Mouse (Mus musculus) embryonic fibroblast, embryonic 13.5 days (primary cell): Measurements from ENCODE around the gene Kcnj9.

ENCODE experiments used
- CTCF ChIP-seq: IDR thresholded peaks from 2 replicates; pipeline ENCODE4 v1.5.1; 2011; ENCODE audit warnings: mild to moderate bottlenecking, control low read depth, low read length, moderate library complexity, borderline replicate concordance; ENCODE audit not compliant: insufficient read depth
- POLR2A ChIP-seq: IDR thresholded peaks from 2 replicates; pipeline ENCODE4 v1.6.1; 2011; ENCODE audit warnings: low read depth, mild to moderate bottlenecking, control low read depth, low read length, moderate library complexity

DNA sequence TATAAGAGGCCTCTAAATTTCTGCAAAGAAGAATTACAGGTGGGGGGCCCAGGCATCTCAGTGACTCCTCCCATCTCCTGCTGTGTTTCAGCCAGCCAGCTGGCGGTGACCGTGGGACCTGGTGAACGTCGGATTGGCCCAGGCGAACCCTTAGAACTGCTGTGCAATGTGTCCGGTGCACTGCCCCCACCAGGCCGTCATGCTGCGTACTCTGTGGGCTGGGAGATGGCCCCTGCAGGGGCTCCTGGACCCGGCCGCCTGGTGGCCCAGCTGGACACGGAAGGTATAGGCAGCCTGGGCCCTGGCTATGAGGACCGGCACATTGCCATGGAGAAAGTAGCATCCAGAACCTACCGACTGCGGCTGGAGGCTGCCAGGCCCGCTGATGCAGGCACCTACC lies 11.2 kb downstream of the Kcnj9 start:
- no peak for TF ChIP-seq POLR2A
- TF ChIP-seq CTCF: no peak
